Mouse (Mus musculus): Measurements from ENCODE around the gene A930004D18Rik.

DNA sequence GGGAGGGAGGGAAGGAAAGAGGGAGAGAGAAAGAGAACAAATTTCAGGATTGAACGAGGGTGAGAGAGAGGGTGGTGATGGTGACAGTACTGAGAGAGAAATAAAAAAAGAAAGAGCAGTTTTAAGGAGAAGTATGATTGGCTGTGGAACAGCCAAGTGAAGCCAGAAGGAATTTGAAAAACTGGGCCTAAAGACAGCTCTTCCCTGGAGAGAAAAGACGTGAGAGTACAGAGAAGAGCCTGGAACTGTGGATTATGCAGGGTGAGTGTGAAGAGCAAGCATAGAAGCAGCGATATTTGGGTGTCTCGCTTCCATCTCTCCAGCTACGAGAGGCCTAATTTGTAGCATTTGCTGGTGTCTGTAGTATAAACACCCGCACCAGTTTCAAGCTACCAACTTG, 26.3 kb downstream of the A930004D18Rik start:
- no peak for TF ChIP-seq CTCF (IDR thresholded peaks at IDR 0.05; ENCODE audit: borderline replicate concordance, extremely low read depth, insufficient read depth, insufficient read length)
- no peak for TF ChIP-seq POLR2A (IDR thresholded peaks at IDR 0.05; ENCODE audit: borderline replicate concordance, extremely low read depth, insufficient read depth, insufficient read length, poor library complexity, severe bottlenecking)

All from brain, embryonic 14.5 days (tissue).